Mouse (Mus musculus) G1E (cell line): Measurements from ENCODE around the gene Aqp9.

Source experiments
- CTCF ChIP-seq: IDR thresholded peaks from 2 replicates; pipeline ENCODE4 v1.5.1; 2012; ENCODE audit warnings: low read depth, low read length, inconsistent platforms, mixed read lengths
- GATA1 ChIP-seq: IDR thresholded peaks from 2 replicates; pipeline ENCODE4 v1.6.1; 2012; ENCODE audit warnings: borderline replicate concordance, low read length, inconsistent platforms, mixed read lengths
- POLR2AphosphoS5 ChIP-seq: IDR thresholded peaks from 2 replicates; pipeline ENCODE4 v1.6.1; 2012; ENCODE audit warnings: low read depth, low read length, inconsistent platforms; ENCODE audit not compliant: insufficient replicate concordance
- TAL1 ChIP-seq: conservative IDR thresholded peaks from 2 replicates; pipeline ENCODE4 v1.6.1; 2012; ENCODE audit warnings: low read depth, low read length, inconsistent platforms, mixed read lengths

GRCm38 (mm10) chr9:71062301-71062700 is 106.2 kb downstream of the Aqp9 start:
- no peak for TF ChIP-seq CTCF
- TF ChIP-seq GATA1, result no peak
- no peak for TF ChIP-seq POLR2AphosphoS5
- TF ChIP-seq TAL1, result no peak
